ENCODE assay signal across 8 mouse cellular contexts in the genomic region with DNA sequence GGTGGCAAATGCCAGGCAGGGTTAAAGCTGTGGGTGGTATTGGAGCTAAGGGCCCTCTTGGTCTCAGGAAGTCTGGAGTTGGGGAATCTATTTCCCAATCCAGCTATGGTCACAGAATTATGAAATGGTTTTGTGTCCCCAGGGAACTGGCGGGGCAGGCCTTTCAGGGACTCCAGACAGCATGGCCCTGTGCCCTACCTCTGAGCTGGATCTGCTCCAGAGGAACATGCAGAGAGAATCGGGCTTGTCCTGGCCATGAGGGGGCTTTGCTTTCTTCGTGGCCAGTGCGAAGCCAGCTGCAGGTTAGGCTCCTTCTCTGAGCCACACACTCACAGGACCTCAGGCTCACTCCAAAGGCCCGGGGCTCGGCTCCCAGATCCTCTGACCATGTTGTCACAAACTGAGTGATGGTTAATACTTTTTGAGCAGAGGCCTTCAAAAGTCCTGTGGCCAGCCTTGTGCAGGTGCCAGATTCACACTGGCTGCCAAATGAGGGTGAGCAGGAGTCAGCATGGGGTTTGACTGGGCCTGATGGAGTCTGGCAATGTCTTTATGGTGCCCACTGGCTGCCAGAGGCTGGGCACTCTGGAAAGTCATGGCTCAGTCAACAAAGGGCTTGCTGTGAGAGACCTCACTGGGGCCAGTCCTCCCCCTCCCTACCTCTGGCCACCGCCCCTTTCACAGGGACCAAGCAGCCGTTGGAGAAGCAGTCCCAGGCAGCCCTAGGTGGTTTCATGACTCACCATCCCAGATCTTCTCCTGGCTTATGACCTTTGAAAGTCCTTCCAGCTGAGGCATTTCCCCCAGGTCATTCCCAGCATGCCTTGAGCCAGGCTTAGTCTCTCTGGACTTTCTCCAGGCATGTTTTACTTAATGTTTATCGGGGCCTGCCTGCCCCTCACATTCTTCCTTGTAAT. TPM values are rescaled to one million over a fixed set of nuclear protein-coding genes. Genes with fewer than 3 reads are reported as not detected.
A peak's percentile ranks its signal among the peaks of the same experiment; 100 is the strongest.
DNase-seq lines count a peak whose midpoint lies in the region; ATAC-seq and TF ChIP-seq lines count a peak whose summit lies in the region.

No protein-coding gene starts in this region.

- no peak for ATAC-seq in lung, embryonic 14.5 days (ENCODE audit: insufficient read depth)
- ATAC-seq in forebrain, embryonic 15.5 days (replicated peaks), result no peak
- no peak for ATAC-seq in inflammation-experienced regulatory T-cells, adult 6 months

- H3K4me1 ChIP-seq in heart, adult 2 months (ENCODE audit: control insufficient read depth, insufficient read depth, low read length), result peaks cover 10% of the 10 kb centered on the region
- H3K4me1 ChIP-seq in ES-E14 (ENCODE audit: control insufficient read depth in 2 of 2, insufficient read depth in 2 of 2, low read length in 2 of 2, poor library complexity in 1 of 2), result peaks cover 18 to 53% of the 10 kb centered on the region in 2 experiments
- H3K4me1 ChIP-seq in lung, embryonic 14.5 days (ENCODE audit: insufficient read depth), result no peaks in the 10 kb centered on the region
- H3K4me1 ChIP-seq in forebrain, embryonic 15.5 days, result peaks cover 10% of the 10 kb centered on the region; the same call in 1 of the 2 replicates

- TF ChIP-seq POLR2A in heart, adult 2 months (IDR thresholded peaks at IDR 0.05; ENCODE audit: insufficient read depth, low read depth, low read length), result no peak

- H3K36me3 ChIP-seq in heart, adult 2 months (ENCODE audit: control insufficient read depth, insufficient read depth, low read length), result no peaks in the 10 kb centered on the region
- no peaks in the 10 kb centered on the region for H3K36me3 ChIP-seq in ES-E14 (ENCODE audit: control insufficient read depth, insufficient read depth, low read length, poor library complexity, severe bottlenecking)
- H3K36me3 ChIP-seq in lung, embryonic 14.5 days (ENCODE audit: insufficient read depth), result no peaks in the 10 kb centered on the region
- H3K36me3 ChIP-seq in forebrain, embryonic 15.5 days, result no peaks in the 10 kb centered on the region

- H3K79me2 ChIP-seq in heart, adult 2 months (replicated peaks; ENCODE audit: control insufficient read depth, insufficient read depth, low read length), result no peaks in the 10 kb centered on the region

- H3K9ac ChIP-seq in heart, adult 2 months (ENCODE audit: low read depth, low read length), result no peak overlapping the region
- no peak overlapping the region for H3K9ac ChIP-seq in ES-E14 (ENCODE audit: insufficient read depth, low read depth, low read length, poor library complexity, severe bottlenecking)
- 0 out of 2 replicates have a peak overlapping the region, but pooled peaks have one; percentile 13 for H3K9ac ChIP-seq in lung, embryonic 14.5 days
- H3K9ac ChIP-seq in forebrain, embryonic 15.5 days (replicated peaks), result no peak overlapping the region

- in situ Hi-C loops in ES-E14 (cut with MboI; ENCODE audit: low sequenced_read_pairs in 2 of 2, unreplicated experiment in 2 of 2), result no loop called here

- intact Hi-C loops in heart, adult 2 months (cut with DNase I), result no loop called here

- no peak overlapping the region for H3K4me2 ChIP-seq in lung, embryonic 14.5 days
- H3K4me2 ChIP-seq in forebrain, embryonic 15.5 days (replicated peaks), result no peak overlapping the region

- H3K27me3 ChIP-seq in heart, adult 2 months (ENCODE audit: control insufficient read depth, insufficient read depth, low read length), result no peaks in the 10 kb centered on the region
- no peaks in the 10 kb centered on the region for H3K27me3 ChIP-seq in lung, embryonic 14.5 days (ENCODE audit: insufficient read depth, low read length)
- H3K27me3 ChIP-seq in forebrain, embryonic 15.5 days, result no peaks in the 10 kb centered on the region

- no peaks in the 10 kb centered on the region for H3K9me3 ChIP-seq in ES-E14 (ENCODE audit: control insufficient read depth, insufficient read depth, low read depth, low read length)
- no peaks in the 10 kb centered on the region for H3K9me3 ChIP-seq in lung, embryonic 14.5 days (ENCODE audit: low read depth, low read length)
- no peaks in the 10 kb centered on the region for H3K9me3 ChIP-seq in forebrain, embryonic 15.5 days

- 49% methylated on average over 9 of the region's 9 CpGs for WGBS in heart, adult 2 months
- 62% methylated on average over 9 of the region's 9 CpGs for WGBS in lung, embryonic 14.5 days
- whole genome bisulfite sequencing in forebrain, embryonic 15.5 days, result 65% methylated on average over 9 of the region's 9 CpGs

- peak; percentile 69 to 71 for DNase-seq in heart, adult 2 months
- DNase-seq in heart, adult 11 months, result no peak
- DNase-seq in ES-E14 (ENCODE audit: low read depth, low spot score), result no peak
- DNase-seq in gastrocnemius, postnatal 25 days, result peak; percentile 46
- no peak for DNase-seq in lung, embryonic 14.5 days
- DNase-seq in frontal cortex, postnatal 25 days (ENCODE audit: low spot score in 2 of 2), result no peak

- H3K4me3 ChIP-seq in heart, adult 2 months, result no peak overlapping the region
- H3K4me3 ChIP-seq in ES-E14 (ENCODE audit: insufficient read depth in 1 of 2, low read depth in 1 of 2, low read length in 2 of 2, poor library complexity in 1 of 2, severe bottlenecking in 1 of 2), result no peak overlapping the region
- H3K4me3 ChIP-seq in lung, embryonic 14.5 days (ENCODE audit: low read depth, low read length), result no peak overlapping the region
- no peak overlapping the region for H3K4me3 ChIP-seq in forebrain, embryonic 15.5 days

- H3K27ac ChIP-seq in heart, adult 2 months, result no peak overlapping the region; the same call in none of the 2 replicates
- H3K27ac ChIP-seq in ES-E14 (ENCODE audit: insufficient read depth, low read depth, low read length, poor library complexity, severe bottlenecking), result peak overlapping the region; percentile 55; the same call in 1 of the 2 replicates
- H3K27ac ChIP-seq in lung, embryonic 14.5 days (ENCODE audit: low read depth), result no peak overlapping the region
- H3K27ac ChIP-seq in forebrain, embryonic 15.5 days (replicated peaks), result no peak overlapping the region

- TF ChIP-seq CTCF in heart, adult 2 months (IDR thresholded peaks at IDR 0.05), result no peak
- TF ChIP-seq CTCF in lung, embryonic 14.5 days (IDR thresholded peaks at IDR 0.05; ENCODE audit: low read depth), result no peak

- TF ChIP-seq EP300 in heart, adult 2 months (IDR thresholded peaks at IDR 0.05; ENCODE audit: insufficient read depth, low read depth, low read length), result no peak

TF ChIP-seq in ES-E14, 5 proteins besides CTCF, POLR2A, EP300 and RAD21:
- TF ChIP-seq MAFK (IDR thresholded peaks at IDR 0.05; ENCODE audit: insufficient read depth, low read depth, low read length), result no peak; the same call in 1 of the 2 replicates
- TF ChIP-seq CHD2 (IDR thresholded peaks at IDR 0.05; ENCODE audit: low read depth, low read length), result no peak
- no peak for TF ChIP-seq ZC3H11A (IDR thresholded peaks at IDR 0.05; ENCODE audit: borderline replicate concordance, low read depth, low read length)
- no peak for TF ChIP-seq HCFC1 (IDR thresholded peaks at IDR 0.05; ENCODE audit: borderline replicate concordance, insufficient read depth, low read length)
- TF ChIP-seq ZNF384 (IDR thresholded peaks at IDR 0.05; ENCODE audit: low read depth, low read length), result no peak

RNA-seq across cellular contexts. Expression of a gene that starts 4.9 kb away (rescaled TPM):
- total RNA-seq in heart, adult 2 months (2021), result 10 to 100 TPM; 28.4 to 31.4 TPM
- 37.4 and 41.7 TPM in 2 replicates for polyA plus RNA-seq in heart, adult 2 months (2012; rRNA removed)
- total RNA-seq in ES-E14 (2012; rRNA removed), result 20.3 and 21.6 TPM in 2 replicates
- total RNA-seq in gastrocnemius, postnatal 25 days (2021), result 10 to 100 TPM; 18.2 to 19.2 TPM
- 8.9 and 9.0 TPM in 2 replicates for polyA plus RNA-seq in lung, embryonic 14.5 days (2014; fragmentation: Nextera tagmentation; extraction: Ambion mirVana)
- 6.8 and 7.5 TPM in 2 replicates for polyA plus RNA-seq in forebrain, embryonic 15.5 days (2015; fragmentation: Nextera tagmentation; extraction: Ambion mirVana)
- 10 to 100 TPM in 2 of 3 experiments, 1 to 10 TPM in 1; 4.5 to 16.3 (median 12.8) TPM for polyA plus RNA-seq in inflammation-experienced regulatory T-cells, adult 6 months (2017; shearing (Covaris generic))

Comparison
In these comparisons a context has a peak if more than half of its experiments do, and no peak if none do; other contexts are left out.
1. DNase-seq: peak in heart, adult 2 months (2 of 2) and gastrocnemius, postnatal 25 days (single experiment); none in heart, adult 11 months (single experiment), ES-E14 (single experiment), lung, embryonic 14.5 days (single experiment) and frontal cortex, postnatal 25 days (0 of 2).